Mouse (Mus musculus) heart, adult 2 months (tissue): ENCODE measurements around the gene Jag1. TPM values are rescaled to one million over a fixed set of nuclear protein-coding genes. Genes with fewer than 3 reads are reported as not detected.
A peak's percentile ranks its signal among the peaks of the same experiment; 100 is the strongest.

Experiments used
- DNase-seq, 2 experiments: peaks; one replicate each; pipeline ENCODE4 v3.0.0; 2021
- H3K27ac ChIP-seq: fragments of 200-600 bp; 2 replicates; pipeline ENCODE4 v1.8.1; 2022
- H3K27me3 ChIP-seq: fragments of 200-500 bp; 2 replicates; pipeline ENCODE4 v1.6.1; 2012; ENCODE audit warnings: mild to moderate bottlenecking, low read length, inconsistent platforms, mixed read lengths; ENCODE audit not compliant: control insufficient read depth, insufficient read depth
- H3K36me3 ChIP-seq: fragments of 200-500 bp; 2 replicates; pipeline ENCODE4 v1.6.1; 2012; ENCODE audit warnings: low read length, inconsistent platforms; ENCODE audit not compliant: control insufficient read depth, insufficient read depth
- H3K4me1 ChIP-seq: fragments of 200-500 bp; 2 replicates; pipeline ENCODE4 v1.6.1; 2011; ENCODE audit warnings: low read length; ENCODE audit not compliant: control insufficient read depth, insufficient read depth
- H3K4me3 ChIP-seq: fragments of 200-600 bp; 2 replicates; pipeline ENCODE4 v1.8.1; 2022
- H3K79me2 ChIP-seq: fragments of 200-500 bp; replicated peaks from 2 replicates; pipeline ENCODE4 v1.6.1; 2012; ENCODE audit warnings: mild to moderate bottlenecking, inconsistent platforms, low read length, moderate library complexity, mixed read lengths; ENCODE audit not compliant: control insufficient read depth, insufficient read depth
- H3K9ac ChIP-seq: fragments of 200-500 bp; 2 replicates; pipeline ENCODE4 v1.6.1; 2012; ENCODE audit warnings: low read depth, mild to moderate bottlenecking, control low read depth, inconsistent platforms, low read length, mixed read lengths
- CTCF ChIP-seq: fragments of 200-600 bp; IDR thresholded peaks from 2 replicates; pipeline ENCODE4 v1.8.1; 2022; ENCODE audit warnings: antibody characterized with exemption, mild to moderate bottlenecking, moderate library complexity
- EP300 ChIP-seq: fragments of 200-500 bp; IDR thresholded peaks from 2 replicates; pipeline ENCODE4 v1.6.1; 2011; ENCODE audit warnings: low read depth, low read length, control low read depth; ENCODE audit not compliant: insufficient read depth
- POLR2A ChIP-seq: fragments of 200-500 bp; IDR thresholded peaks from 2 replicates; pipeline ENCODE4 v1.6.1; 2011; ENCODE audit warnings: mild to moderate bottlenecking, low read depth, low read length, control low read depth; ENCODE audit not compliant: insufficient read depth
- WGBS: fragments of 180-500 bp; shearing (Covaris S2); methylation state at CpG from one replicate; pipeline ENCODE4 v1.1.7; 2018; 5-methylcytosine and 5-hydroxymethylcytosine counted together
- intact Hi-C: fragments of 180-260 bp; cut with DNase I; formaldehyde crosslinking; loops from one replicate; pipeline ENCODE4 v1.15.1; 2025
- polyA plus RNA-seq: library from polyadenylated mRNA; depleted of rRNA; stranded (reverse); fragments of >200 nt; gene quantifications from 2 replicates; pipeline ENCODE4 v1.2.3, GENCODE M21; 2012
- total RNA-seq, 2 experiments: library from RNA; stranded (reverse); gene quantifications; 2 replicates each; pipeline ENCODE4 v1.2.3; 2021

Jag1 gene
- total and polyA plus RNA-seq, 3 experiments, result 4.2 to 10.4 (median 8.3) TPM

- no peaks in the 10 kb centered on the region; the same call in 1 of the 2 replicates for H3K4me1 ChIP-seq
- peak overlapping the region; percentile 4; the same call in 1 of the 2 replicates for H3K27ac ChIP-seq
- WGBS, result 44% methylated on average over 11 of the region's 11 CpGs
- H3K4me3 ChIP-seq, result no peak overlapping the region
- intact Hi-C loops, result no loop called here
- no peaks in the 10 kb centered on the region for H3K27me3 ChIP-seq
- no peak for DNase-seq
- H3K9ac ChIP-seq, result no peak overlapping the region
- peaks cover 3% of the 10 kb centered on the region for H3K36me3 ChIP-seq
- H3K79me2 ChIP-seq, result no peaks in the 10 kb centered on the region
- TF ChIP-seq POLR2A, result no peak
- TF ChIP-seq EP300, result peak; percentile 68; the same call in 1 of the 2 replicates
- peak; percentile 57 for TF ChIP-seq CTCF
Observed at GRCm38 (mm10) chr2:137091766-137092522, 24.5 kb downstream of the Jag1 start.

DNA sequence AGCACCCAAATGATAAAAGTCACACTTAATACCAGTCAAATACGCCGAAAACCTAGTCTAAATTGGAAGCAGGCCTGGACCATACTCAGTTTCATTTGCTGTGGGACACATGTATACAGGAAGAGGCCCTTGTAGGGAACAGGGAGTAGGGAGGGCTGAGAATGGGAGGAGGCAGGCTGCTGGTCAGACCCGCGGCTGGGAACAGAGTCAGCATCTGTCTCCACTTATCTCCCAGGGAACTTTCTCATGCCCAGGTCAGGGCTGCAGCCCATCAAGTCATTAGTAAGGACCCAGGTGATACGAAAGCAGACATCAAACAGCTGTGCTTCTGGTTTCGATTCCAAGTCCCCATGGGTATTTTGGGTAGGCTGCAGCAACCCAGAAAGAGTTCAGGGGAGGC, 28.7 kb downstream of the Jag1 start:
- Histone ChIP-seq H3K79me2 (no peaks in the 10 kb centered on the region), H3K27ac (no peak overlapping the region), H3K4me1 (no peaks in the 10 kb centered on the region; the same call in 1 of the 2 replicates), H3K9ac (no peak overlapping the region), H3K27me3 (no peaks in the 10 kb centered on the region), H3K4me3 (no peak overlapping the region), H3K36me3 (no peaks in the 10 kb centered on the region; the same call in 1 of the 2 replicates)
- 61% methylated on average over 6 of the region's 6 CpGs for WGBS
- intact Hi-C loops, result no loop called here
- no peak for DNase-seq
- no peak for TF ChIP-seq CTCF
- no peak for TF ChIP-seq EP300
- no peak for TF ChIP-seq POLR2A

DNA sequence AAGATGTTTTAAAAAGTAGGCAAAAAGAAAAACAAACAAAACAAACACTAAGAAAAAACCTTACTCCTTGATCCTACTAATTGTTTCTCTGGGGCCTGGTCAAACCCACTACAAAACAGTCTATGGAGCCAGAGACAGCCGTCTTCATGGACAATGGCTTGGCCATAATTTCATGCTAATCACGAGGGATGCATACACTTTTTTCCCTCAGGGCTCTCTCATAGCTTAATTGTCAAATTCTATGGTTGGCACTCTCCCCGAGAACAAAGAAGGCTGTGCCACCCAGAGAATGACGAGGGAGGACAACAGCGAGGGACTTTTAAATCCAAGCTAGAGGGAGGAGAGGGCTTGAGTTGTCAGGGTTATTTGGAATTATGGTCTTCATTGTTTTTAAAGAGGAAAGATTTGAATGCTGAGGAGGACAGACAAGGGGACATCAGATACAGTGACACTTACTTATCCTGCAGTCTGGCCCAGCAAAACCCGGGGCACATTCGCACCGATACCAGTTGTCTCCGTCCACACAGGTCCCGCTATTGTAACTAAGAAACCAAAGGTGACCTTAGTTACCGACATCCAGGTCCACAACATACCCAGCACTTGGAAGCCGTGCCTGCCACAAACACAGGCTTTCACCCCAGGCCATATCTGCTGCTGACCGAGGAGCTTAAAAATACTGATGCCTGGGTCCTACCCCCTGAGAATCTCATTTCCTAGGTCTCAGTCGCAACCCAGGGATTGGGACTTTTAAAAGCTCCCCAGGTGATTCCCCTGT, 29.6 kb downstream of the Jag1 start:
- no peaks in the 10 kb centered on the region for H3K27me3 ChIP-seq
- H3K27ac ChIP-seq, result no peak overlapping the region
- WGBS, result 92% methylated on average over 14 of the region's 14 CpGs
- H3K4me1 ChIP-seq, result no peaks in the 10 kb centered on the region; the same call in 1 of the 2 replicates
- H3K36me3 ChIP-seq, result no peaks in the 10 kb centered on the region
- no peak for DNase-seq
- H3K9ac ChIP-seq, result no peak overlapping the region
- TF ChIP-seq POLR2A, result no peak
- no peak for TF ChIP-seq EP300
- no peak for TF ChIP-seq CTCF
- no peaks in the 10 kb centered on the region for H3K79me2 ChIP-seq
- intact Hi-C loops, result no loop called here
- no peak overlapping the region for H3K4me3 ChIP-seq

DNA sequence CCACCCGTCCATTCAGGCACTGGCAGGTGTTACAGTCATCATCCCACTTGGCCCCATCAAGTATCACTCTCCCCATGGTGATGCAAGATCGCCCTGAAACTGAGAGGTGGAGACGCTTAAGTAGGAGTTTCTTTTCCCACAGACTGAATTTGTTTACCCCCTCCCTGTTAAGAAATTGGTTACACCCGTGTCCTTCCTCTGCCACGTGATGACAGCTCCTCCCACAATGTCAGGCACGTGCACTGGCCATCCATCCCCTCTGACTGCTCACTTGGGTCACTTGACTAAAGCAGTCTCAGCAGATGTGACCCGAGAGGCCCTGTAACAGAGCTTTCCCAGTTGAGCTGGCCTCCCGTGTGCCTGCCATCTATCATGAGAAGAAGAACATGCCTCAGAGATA, 31.2 kb downstream of the Jag1 start:
- 0 out of 2 replicates have a peak, but pooled peaks have one; percentile 27 for TF ChIP-seq EP300
- TF ChIP-seq CTCF, result no peak
- 44% methylated on average over 8 of the region's 8 CpGs for WGBS
- Histone ChIP-seq H3K4me1 (peaks cover 6% of the 10 kb centered on the region), H3K27ac (no peak overlapping the region), H3K79me2 (no peaks in the 10 kb centered on the region), H3K9ac (no peak overlapping the region), H3K36me3 (peaks cover 10% of the 10 kb centered on the region), H3K4me3 (no peak overlapping the region), H3K27me3 (no peaks in the 10 kb centered on the region)
- intact Hi-C loops, result no loop called here
- DNase-seq, result peak in 1 of 2 experiments; percentile 41

GRCm38 (mm10) chr2:137082896-137083620, 33.4 kb downstream of the Jag1 start:
- H3K4me1 ChIP-seq, result peaks cover 12% of the 10 kb centered on the region
- 78% methylated on average over 24 of the region's 24 CpGs for WGBS
- H3K27me3 ChIP-seq, result no peaks in the 10 kb centered on the region
- H3K27ac ChIP-seq, result no peak overlapping the region
- TF ChIP-seq CTCF (no peak), POLR2A (no peak), EP300 (no peak)
- H3K4me3 ChIP-seq, result no peak overlapping the region
- no peaks in the 10 kb centered on the region for H3K79me2 ChIP-seq
- no peak overlapping the region for H3K9ac ChIP-seq
- peaks cover 14% of the 10 kb centered on the region for H3K36me3 ChIP-seq
- intact Hi-C loops, result no loop called here
- DNase-seq, result peak in 1 of 2 experiments; percentile 24
